Mouse (Mus musculus) kidney, embryonic 15.5 days (tissue): ENCODE measurements around the gene Sp100. TPM values are rescaled to one million over a fixed set of nuclear protein-coding genes. Genes with fewer than 3 reads are reported as not detected.
A peak's percentile ranks its signal among the peaks of the same experiment; 100 is the strongest.

ENCODE experiments used
- ATAC-seq: fragments of 200-750 bp; cut with Nextera tagmentation; replicated peaks from 2 replicates; pipeline ENCODE4 v1.8.0; 2017; ENCODE audit warnings: moderate TSS enrichment; ENCODE audit not compliant: low FRiP score
- H3K27ac ChIP-seq: fragments of 300-500 bp; sonication (generic); 2 replicates; pipeline ENCODE4 v1.5.1; 2015; ENCODE audit warnings: mild to moderate bottlenecking, inconsistent platforms
- H3K27me3 ChIP-seq: fragments of 300-500 bp; sonication (generic); 2 replicates; pipeline ENCODE4 v1.6.1; 2015; ENCODE audit warnings: inconsistent platforms
- H3K36me3 ChIP-seq: fragments of 300-500 bp; sonication (generic); 2 replicates; pipeline ENCODE4 v1.6.1; 2015; ENCODE audit warnings: inconsistent platforms
- H3K4me1 ChIP-seq: fragments of 300-500 bp; sonication (generic); 2 replicates; pipeline ENCODE4 v1.6.1; 2015; ENCODE audit warnings: inconsistent platforms
- H3K4me2 ChIP-seq: fragments of 300-500 bp; sonication (generic); 2 replicates; pipeline ENCODE4 v1.6.1; 2015; ENCODE audit warnings: moderate library complexity, mild to moderate bottlenecking, inconsistent platforms
- H3K4me3 ChIP-seq: fragments of 300-500 bp; sonication (generic); replicated peaks from 2 replicates; pipeline ENCODE4 v1.5.1; 2015; ENCODE audit warnings: mild to moderate bottlenecking, inconsistent platforms
- H3K9ac ChIP-seq: fragments of 300-500 bp; sonication (generic); 2 replicates; pipeline ENCODE4 v1.6.1; 2015; ENCODE audit warnings: mild to moderate bottlenecking, inconsistent platforms
- H3K9me3 ChIP-seq: fragments of 300-500 bp; sonication (generic); replicated peaks from 2 replicates; pipeline ENCODE4 v1.6.1; 2016; ENCODE audit warnings: inconsistent platforms
- WGBS: fragments of 180-500 bp; shearing (Covaris S2); methylation state at CpG from one replicate; pipeline ENCODE4 v1.1.7; 2015; ENCODE audit warnings: mixed read lengths; 5-methylcytosine and 5-hydroxymethylcytosine counted together
- polyA plus RNA-seq: library from polyadenylated mRNA; unstranded; fragments of >200 nt; fragmentation: Nextera tagmentation; extraction: Ambion mirVana; gene quantifications from 2 replicates; pipeline ENCODE4 v1.2.1, GENCODE M21; 2015

Sp100 gene
- polyA plus RNA-seq, 1 experiment from 2014 or later = 3.4 TPM

DNA sequence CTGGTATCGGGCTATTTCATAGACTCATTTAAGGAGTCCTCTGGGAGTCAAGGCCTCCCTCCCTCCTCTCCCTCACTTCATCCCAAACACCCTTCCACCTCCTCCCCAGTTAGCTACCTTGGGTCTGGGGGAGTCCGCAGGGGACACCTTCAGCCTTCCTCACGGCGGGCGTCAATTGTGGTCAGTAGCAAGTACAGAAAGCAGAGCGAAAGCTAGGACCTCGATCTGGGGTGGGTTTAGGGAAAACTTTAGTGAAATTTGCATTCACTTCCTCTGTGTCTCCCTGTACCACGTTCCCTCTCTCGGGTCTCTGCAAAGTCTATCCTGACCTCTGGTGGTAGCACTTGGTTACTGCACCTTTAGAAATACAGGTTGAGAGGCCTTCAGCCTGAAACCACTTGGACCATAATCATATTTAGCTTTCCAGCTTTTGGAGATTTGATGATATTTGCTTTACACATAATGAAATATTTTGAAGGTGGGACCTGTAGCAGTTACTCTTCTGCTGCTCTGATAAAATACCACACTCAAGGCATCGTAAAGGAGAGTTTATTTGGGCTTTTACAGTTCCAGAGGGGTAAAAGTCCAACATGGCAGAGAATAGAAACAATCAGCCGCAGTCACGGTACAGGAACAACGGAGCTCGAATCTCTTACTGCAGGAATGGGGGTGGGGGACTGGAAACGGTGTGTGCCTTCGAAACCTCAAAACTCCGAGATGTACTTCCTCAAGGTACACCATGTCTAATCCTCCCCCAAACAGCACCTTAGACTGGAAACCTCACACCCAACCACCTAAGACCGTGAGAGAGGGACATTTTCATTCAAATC lies 86.8 kb downstream of the Sp100 start:
- H3K4me2 ChIP-seq = peak overlapping the region; percentile 55
- peak; percentile 57 for ATAC-seq
- no peak overlapping the region for H3K27ac ChIP-seq

DNA sequence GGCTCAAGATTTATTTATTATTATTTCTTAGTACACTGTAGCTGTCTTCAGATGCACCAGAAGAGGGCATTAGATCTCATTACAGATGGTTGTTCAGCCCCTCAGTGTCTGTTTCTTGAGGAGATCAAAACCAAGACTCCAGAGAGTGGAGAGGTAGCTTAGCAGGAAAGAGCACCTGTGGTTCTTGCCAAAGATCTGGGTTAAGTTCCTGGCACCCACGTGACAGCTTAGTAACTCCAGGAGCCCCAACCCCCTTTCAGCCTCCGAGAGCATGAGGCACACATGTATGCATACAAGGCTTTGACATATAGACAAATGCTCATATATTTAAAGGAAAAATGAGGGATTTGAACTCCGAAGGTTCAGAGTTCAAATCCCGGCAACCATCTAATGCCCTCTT lies 89.2 kb downstream of the Sp100 start:
- H3K4me1 ChIP-seq = peaks cover 18% of the 10 kb centered on the region
- no peak overlapping the region for H3K4me2 ChIP-seq
- 93% methylated on average over 4 of the region's 4 CpGs for WGBS
- ATAC-seq = no peak
- H3K36me3 ChIP-seq = no peaks in the 10 kb centered on the region
- H3K9me3 ChIP-seq = no peaks in the 10 kb centered on the region
- H3K27me3 ChIP-seq = no peaks in the 10 kb centered on the region
- no peak overlapping the region for H3K9ac ChIP-seq
- H3K4me3 ChIP-seq = no peak overlapping the region
- no peak overlapping the region for H3K27ac ChIP-seq

More for the DNA sequence above, 86.8 kb downstream of the Sp100 start:
- H3K9me3 ChIP-seq = no peaks in the 10 kb centered on the region; the same call in 1 of the 2 replicates
- H3K4me3 ChIP-seq = peak overlapping the region; percentile 34
- WGBS = 35% methylated on average over 18 of the region's 18 CpGs
- H3K9ac ChIP-seq = 0 out of 2 replicates have a peak overlapping the region, but pooled peaks have one; percentile 18
- peaks cover 8% of the 10 kb centered on the region for H3K4me1 ChIP-seq
- H3K27me3 ChIP-seq = no peaks in the 10 kb centered on the region
- H3K36me3 ChIP-seq = no peaks in the 10 kb centered on the region

DNA sequence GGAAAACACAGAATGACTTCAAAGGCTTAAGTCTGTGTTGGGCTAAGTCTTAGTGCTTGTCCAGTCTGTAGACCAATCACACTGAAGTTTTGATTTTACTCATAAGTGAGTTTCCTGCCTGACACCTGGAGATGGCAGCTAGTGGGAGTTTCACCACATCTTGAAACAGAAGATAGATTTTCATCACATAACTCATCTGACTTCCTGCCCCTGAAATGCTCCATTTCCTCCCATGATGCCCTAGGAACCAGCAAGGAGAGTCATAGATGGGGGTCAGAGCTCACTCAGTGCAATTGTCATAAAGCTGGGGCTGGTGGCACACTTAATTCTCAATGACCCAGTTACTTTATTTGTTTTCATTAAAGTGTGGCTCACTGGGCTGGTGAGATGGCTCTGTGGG lies 90.0 kb downstream of the Sp100 start:
- no peaks in the 10 kb centered on the region for H3K27me3 ChIP-seq
- H3K9me3 ChIP-seq = no peaks in the 10 kb centered on the region
- H3K36me3 ChIP-seq = no peaks in the 10 kb centered on the region
- no peak overlapping the region for H3K27ac ChIP-seq
- peaks cover 18% of the 10 kb centered on the region for H3K4me1 ChIP-seq
- no peak for ATAC-seq
- H3K4me2 ChIP-seq = no peak overlapping the region
- H3K4me3 ChIP-seq = no peak overlapping the region
- H3K9ac ChIP-seq = no peak overlapping the region

DNA sequence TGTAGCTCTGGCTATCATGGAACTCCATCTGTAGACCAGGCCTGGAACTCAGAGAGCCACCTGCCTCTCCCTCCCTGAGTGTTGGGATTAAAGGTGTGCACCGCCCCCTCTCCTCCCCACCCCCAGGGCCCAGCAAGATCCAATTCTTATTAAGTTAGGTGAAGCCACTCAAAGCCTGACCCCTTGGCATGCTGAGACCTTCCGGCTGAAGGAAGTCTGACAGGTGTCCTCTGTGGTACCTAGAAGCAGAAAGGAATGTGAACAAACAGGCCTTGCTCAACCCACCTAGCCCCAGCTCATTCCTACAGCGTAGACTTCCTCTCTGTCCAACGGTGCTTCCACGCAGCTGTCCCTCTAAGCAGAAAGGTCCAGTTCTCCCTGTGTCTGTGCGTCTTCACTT lies 91.1 kb downstream of the Sp100 start:
- no peak for ATAC-seq
- no peak overlapping the region for H3K4me3 ChIP-seq
- WGBS = 78% methylated on average over 6 of the region's 6 CpGs
- no peak overlapping the region for H3K27ac ChIP-seq
- no peak overlapping the region for H3K4me2 ChIP-seq
- H3K9ac ChIP-seq = no peak overlapping the region
- H3K9me3 ChIP-seq = no peaks in the 10 kb centered on the region
- H3K4me1 ChIP-seq = peaks cover 15% of the 10 kb centered on the region
- H3K36me3 ChIP-seq = no peaks in the 10 kb centered on the region
- no peaks in the 10 kb centered on the region for H3K27me3 ChIP-seq

DNA sequence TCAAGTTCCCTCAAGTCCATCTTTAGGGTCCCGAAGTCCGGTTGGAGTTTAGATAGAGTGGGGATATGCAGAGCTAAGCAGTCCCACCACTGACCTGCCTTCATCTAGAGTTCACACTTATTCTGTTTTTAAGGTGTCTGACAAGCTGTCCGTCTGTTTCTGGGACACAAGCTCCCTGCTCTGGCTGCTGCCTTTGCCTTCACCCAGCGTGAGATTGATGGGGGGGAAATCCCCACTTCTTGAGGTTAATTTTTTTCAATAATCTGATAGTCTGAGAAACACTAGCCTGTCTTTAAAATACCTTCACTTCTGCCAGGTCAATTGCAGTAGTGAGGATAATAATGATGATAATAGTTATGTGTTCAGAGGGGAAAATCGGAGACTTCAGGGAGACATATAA lies 92.5 kb downstream of the Sp100 start:
- Histone ChIP-seq H3K4me3 (no peak overlapping the region), H3K4me2 (no peak overlapping the region), H3K36me3 (no peaks in the 10 kb centered on the region), H3K9me3 (no peaks in the 10 kb centered on the region), H3K4me1 (peaks cover 10% of the 10 kb centered on the region; the same call in 1 of the 2 replicates), H3K27me3 (no peaks in the 10 kb centered on the region), H3K27ac (0 out of 2 replicates have a peak overlapping the region, but pooled peaks have one; percentile 37), H3K9ac (no peak overlapping the region)
- no peak for ATAC-seq
- WGBS = 68% methylated on average over 5 of the region's 5 CpGs

DNA sequence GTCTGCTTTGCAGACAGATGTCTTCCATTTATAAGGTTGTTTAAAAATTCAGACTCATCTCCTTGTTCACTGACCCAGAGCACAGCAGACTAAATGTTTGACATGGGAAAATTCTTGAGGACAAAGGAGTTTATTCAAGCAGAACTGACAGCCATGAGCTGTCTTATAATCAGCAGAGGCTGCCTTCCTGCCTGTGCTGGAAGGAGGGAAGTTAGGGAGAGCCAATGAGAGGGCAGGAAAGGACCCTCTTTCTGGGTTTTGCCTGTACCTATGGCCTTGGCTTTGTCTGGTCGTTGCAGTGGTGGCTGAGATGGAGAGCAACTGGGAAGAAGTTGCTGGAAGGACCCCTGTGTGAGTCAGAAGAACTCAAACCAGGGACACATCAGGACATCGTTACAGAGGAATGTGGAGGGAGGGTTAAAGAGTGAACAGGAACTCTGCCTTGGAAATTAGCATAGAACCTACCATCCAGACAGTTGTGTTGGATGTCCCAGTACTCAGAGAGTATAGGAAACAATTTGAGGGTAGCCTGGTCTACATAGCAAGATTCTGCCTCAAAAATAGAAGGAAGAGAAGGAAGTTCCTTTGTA lies 93.2 kb downstream of the Sp100 start:
- no peaks in the 10 kb centered on the region for H3K27me3 ChIP-seq
- peak overlapping the region; percentile 37; the same call in 1 of the 2 replicates for H3K27ac ChIP-seq
- H3K9me3 ChIP-seq = no peaks in the 10 kb centered on the region
- H3K4me1 ChIP-seq = peaks cover 10% of the 10 kb centered on the region; the same call in 1 of the 2 replicates
- H3K9ac ChIP-seq = no peak overlapping the region
- ATAC-seq = peak; percentile 85
- H3K36me3 ChIP-seq = no peaks in the 10 kb centered on the region
- 27% methylated on average over 2 of the region's 2 CpGs for WGBS
- no peak overlapping the region for H3K4me3 ChIP-seq
- H3K4me2 ChIP-seq = no peak overlapping the region

DNA sequence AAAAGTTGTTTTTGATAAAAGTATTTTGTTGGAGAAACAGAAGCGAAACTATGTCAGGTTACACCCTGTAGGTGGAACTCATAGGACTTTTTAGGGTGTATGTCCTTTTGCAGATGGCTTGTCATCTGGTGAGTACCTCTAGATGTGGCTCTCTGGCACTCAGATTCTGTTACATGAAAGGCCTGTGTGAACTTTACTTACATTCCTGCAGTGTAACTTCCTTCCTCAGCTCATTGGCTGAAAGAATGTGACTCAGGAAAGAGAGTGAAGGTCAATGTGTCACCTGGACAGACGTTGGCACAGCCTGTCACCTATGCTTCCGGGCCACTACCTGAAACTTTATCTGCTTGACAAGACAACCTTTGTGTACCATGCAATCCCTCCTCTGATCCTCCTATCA lies 94.8 kb downstream of the Sp100 start:
- Histone ChIP-seq H3K36me3 (no peaks in the 10 kb centered on the region), H3K4me1 (peaks cover 10% of the 10 kb centered on the region; the same call in 1 of the 2 replicates), H3K27ac (no peak overlapping the region), H3K4me2 (no peak overlapping the region), H3K4me3 (no peak overlapping the region), H3K9me3 (no peaks in the 10 kb centered on the region), H3K9ac (no peak overlapping the region), H3K27me3 (no peaks in the 10 kb centered on the region)
- ATAC-seq = no peak
- 68% methylated on average over 3 of the region's 3 CpGs for WGBS

DNA sequence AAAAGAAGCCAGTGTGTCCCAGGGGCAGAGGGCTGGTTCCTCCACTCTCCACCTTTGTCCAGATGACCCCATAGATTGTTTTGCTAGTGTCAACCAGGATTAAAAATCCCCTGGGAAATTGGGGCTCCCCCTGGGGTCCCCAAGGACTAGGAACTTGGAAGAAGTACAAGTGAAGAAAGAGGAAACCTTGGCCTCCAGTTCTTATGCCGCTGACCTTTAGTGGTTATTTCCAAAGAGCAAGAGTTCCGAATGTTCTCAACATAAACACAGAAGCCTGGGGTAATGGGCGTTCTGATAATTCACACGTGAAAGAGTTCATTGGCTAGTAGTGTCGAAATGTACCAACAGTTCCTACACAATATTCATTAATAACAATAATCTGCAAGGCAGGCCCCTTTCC lies 96.7 kb downstream of the Sp100 start:
- Histone ChIP-seq H3K4me1 (peaks cover 14% of the 10 kb centered on the region), H3K4me2 (no peak overlapping the region), H3K9ac (no peak overlapping the region), H3K4me3 (no peak overlapping the region), H3K27me3 (no peaks in the 10 kb centered on the region), H3K36me3 (no peaks in the 10 kb centered on the region), H3K9me3 (no peaks in the 10 kb centered on the region), H3K27ac (no peak overlapping the region)
- ATAC-seq = no peak
- WGBS = 83% methylated on average over 5 of the region's 5 CpGs

DNA sequence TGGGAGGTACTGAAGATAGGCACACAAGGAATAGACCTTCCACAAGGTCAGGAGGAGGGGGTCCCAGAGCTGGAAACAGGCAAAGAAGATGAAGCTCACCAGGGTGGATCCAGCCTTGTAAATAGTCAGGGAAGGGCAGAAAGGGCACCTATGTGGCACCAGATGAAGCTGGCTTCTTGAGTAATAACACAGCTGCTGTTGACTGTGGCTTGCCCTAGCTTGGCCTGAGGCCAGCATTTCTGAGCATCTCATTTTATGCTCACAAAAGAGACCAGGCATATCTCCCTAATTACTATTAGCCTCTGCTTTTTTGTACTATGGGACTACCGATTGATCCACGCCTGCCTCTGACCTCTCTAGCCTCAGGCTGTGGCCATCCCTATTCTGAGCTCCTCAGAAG lies 100.0 kb downstream of the Sp100 start:
- no peak for ATAC-seq
- H3K4me1 ChIP-seq = peaks cover 9% of the 10 kb centered on the region
- H3K27ac ChIP-seq = no peak overlapping the region

DNA sequence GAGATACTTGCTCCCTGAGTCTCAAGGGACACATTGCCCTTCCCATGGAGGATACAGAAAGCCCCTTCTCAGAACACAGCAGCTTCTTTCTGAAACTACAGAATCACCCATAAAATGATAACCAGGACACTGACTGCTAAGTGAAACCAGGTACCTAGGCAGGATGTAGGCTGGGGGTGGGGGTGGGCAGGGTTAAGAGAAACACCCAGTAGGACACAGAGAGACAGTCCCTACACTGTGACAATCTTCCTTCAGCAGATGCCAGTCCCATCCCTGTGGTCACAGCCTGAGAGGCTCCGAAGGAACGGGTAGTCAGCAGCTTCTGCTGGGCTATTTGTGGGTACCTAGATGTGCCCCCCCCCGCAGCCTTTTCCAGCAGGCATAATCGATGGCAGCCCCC lies 100.9 kb downstream of the Sp100 start:
- peaks cover 9% of the 10 kb centered on the region for H3K4me1 ChIP-seq
- H3K4me2 ChIP-seq = no peak overlapping the region
- no peaks in the 10 kb centered on the region for H3K36me3 ChIP-seq
- WGBS = 83% methylated on average over 4 of the region's 4 CpGs
- H3K27ac ChIP-seq = no peak overlapping the region
- H3K27me3 ChIP-seq = no peaks in the 10 kb centered on the region
- H3K9me3 ChIP-seq = no peaks in the 10 kb centered on the region
- H3K4me3 ChIP-seq = no peak overlapping the region
- no peak overlapping the region for H3K9ac ChIP-seq
- no peak for ATAC-seq

More for the DNA sequence above, 100.0 kb downstream of the Sp100 start:
- Histone ChIP-seq H3K36me3 (no peaks in the 10 kb centered on the region), H3K9ac (no peak overlapping the region), H3K4me2 (no peak overlapping the region), H3K4me3 (no peak overlapping the region), H3K27me3 (no peaks in the 10 kb centered on the region), H3K9me3 (no peaks in the 10 kb centered on the region)
- 87% methylated on average over 2 of the region's 2 CpGs for WGBS

DNA sequence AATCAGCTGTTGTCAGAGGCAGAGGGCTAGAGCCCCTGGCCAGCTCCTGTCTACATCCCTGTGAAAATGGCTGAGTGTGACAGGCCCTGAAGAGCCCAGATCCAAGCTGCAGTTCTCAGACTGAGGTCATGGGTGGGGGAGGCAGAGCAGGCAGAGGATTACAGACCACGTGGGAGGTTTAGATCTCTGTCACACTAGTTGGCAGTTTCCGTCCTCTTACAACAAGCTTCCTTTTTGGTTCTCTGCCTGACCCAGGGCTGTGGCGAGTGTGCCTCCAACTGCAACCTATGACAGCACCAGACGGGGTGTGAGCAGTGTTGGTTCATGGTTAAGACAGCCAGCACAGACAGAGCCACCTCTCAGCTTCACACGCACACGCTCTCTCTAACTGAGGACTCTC lies 101.7 kb downstream of the Sp100 start:
- 45% methylated on average over 6 of the region's 6 CpGs for WGBS
- Histone ChIP-seq H3K4me1 (peaks cover 9% of the 10 kb centered on the region), H3K27ac (no peak overlapping the region), H3K27me3 (no peaks in the 10 kb centered on the region), H3K4me2 (no peak overlapping the region), H3K9ac (no peak overlapping the region), H3K36me3 (no peaks in the 10 kb centered on the region), H3K9me3 (no peaks in the 10 kb centered on the region), H3K4me3 (no peak overlapping the region)
- ATAC-seq = peak; percentile 61; the same call in 1 of the 2 replicates

DNA sequence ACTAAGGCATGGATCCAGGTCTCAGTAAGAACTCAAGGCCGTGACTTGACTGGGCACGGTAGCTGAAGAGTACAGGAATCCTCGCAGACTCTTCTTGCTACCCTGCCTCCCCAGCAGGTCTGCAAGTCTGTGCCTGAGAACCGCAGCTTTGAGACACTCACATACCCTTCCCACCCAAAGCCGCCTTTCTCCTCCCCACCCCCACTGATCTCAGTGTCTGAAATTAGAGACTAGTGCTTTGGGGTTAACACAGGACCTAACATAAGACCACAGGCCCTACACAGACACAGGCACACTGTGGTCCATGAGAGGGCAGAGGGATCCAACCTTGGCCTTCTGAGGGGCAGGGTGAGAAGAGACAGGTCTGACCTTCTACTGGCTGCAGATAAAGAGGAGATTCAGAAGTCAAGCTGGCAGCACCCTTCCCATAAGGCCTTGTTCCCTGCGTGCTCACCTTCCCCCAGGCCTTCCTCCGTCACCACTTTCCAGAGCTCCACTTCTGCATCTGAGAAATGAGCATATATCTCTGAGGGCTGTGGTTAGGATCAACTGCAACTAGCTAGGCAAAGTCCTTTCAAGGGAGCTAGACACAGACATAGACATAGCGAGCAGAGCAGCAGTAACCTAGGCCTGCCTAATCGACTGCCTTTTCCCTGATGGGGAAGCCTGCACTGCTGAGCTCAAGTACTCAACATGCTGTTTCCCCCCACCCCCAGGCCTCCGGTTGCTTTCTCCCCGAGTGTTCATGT lies 102.3 kb downstream of the Sp100 start:
- 83% methylated on average over 11 of the region's 11 CpGs for WGBS
- peaks cover 9% of the 10 kb centered on the region for H3K4me1 ChIP-seq
- H3K9me3 ChIP-seq = no peaks in the 10 kb centered on the region
- H3K4me3 ChIP-seq = no peak overlapping the region
- no peaks in the 10 kb centered on the region for H3K36me3 ChIP-seq
- ATAC-seq = no peak
- no peak overlapping the region for H3K9ac ChIP-seq
- no peak overlapping the region for H3K27ac ChIP-seq
- H3K4me2 ChIP-seq = no peak overlapping the region
- no peaks in the 10 kb centered on the region for H3K27me3 ChIP-seq
